Mouse (Mus musculus): ENCODE results near the gene Ifi203.
"Not testable (repeated sequence)": the region's sequence is repeated elsewhere in the genome, so short reads cannot be mapped to it uniquely, and the experiment has no call there.

Ifi203 gene

GRCm38 (mm10) chr1:173887026-173887787, 55.3 kb downstream of the Ifi203 start:
- DNase-seq, result not testable (repeated sequence)

GRCm38 (mm10) chr1:173880004-173880666, 62.3 kb downstream of the Ifi203 start:
- DNase-seq, result peak; percentile 3

GRCm38 (mm10) chr1:173879225-173879987, 63.1 kb downstream of the Ifi203 start:
- DNase-seq, result not testable (repeated sequence)

- DNase-seq, result not testable (repeated sequence)
Observed at GRCm38 (mm10) chr1:173878264-173878663, 64.2 kb downstream of the Ifi203 start.

- not testable (repeated sequence) for DNase-seq
Observed at GRCm38 (mm10) chr1:173877125-173877524, 65.3 kb downstream of the Ifi203 start.

Data from cerebellum, adult 9-11 months (tissue).